Mouse (Mus musculus) G1E (cell line): ENCODE measurements around the gene Lyrm9.

Experiments used
- CTCF ChIP-seq: IDR thresholded peaks from 2 replicates; pipeline ENCODE4 v1.5.1; 2012; ENCODE audit warnings: low read depth, low read length, inconsistent platforms, mixed read lengths
- GATA1 ChIP-seq: IDR thresholded peaks from 2 replicates; pipeline ENCODE4 v1.6.1; 2012; ENCODE audit warnings: borderline replicate concordance, low read length, inconsistent platforms, mixed read lengths
- GATA2 ChIP-seq: IDR thresholded peaks from 2 replicates; pipeline ENCODE4 v1.6.1; 2012; ENCODE audit warnings: low read depth, low read length, inconsistent platforms, borderline replicate concordance

GRCm38 (mm10) chr11:78791582-78791981 is 34.8 kb upstream of the Lyrm9 start:
- TF ChIP-seq CTCF, result no peak
- TF ChIP-seq GATA1, result no peak
- TF ChIP-seq GATA2, result no peak
